Mouse (Mus musculus): ENCODE measurements around the gene Gm867.

Gm867 gene

DNA sequence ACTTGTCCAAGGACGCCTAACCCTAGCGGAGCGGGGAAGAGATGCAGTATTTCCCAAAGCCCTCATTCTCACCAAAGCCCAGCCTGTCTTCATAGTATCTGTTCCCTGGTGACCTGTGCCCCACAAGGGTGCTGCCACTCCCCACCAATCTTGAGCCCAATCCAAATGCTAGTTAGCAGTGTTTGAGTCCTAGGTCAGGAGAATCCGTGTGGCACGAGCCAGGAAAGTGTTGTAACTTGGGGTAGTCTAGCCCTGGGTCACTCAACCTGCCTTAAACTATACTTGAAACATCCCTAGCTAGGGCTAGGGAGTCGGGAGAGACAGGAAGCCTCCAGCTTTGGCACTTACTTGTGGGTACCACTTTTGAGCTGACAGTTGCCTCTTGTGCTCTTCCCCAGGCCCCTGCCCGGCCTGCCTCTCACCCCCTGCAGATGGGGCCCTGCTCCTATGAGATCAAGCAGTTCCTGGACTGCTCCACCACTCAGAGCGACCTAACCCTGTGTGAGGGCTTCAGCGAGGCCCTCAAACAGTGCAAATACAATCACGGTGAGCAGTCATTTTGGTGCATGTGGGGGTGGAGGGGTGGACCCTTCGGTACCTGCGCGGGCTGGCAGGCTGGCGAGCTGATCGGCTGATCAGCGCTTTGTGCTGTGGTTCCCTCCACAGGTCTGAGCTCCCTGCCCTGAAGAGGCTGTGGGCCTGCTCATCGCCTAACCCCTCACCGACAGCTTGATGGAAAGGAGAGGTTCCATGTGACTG is 3.4 kb downstream of the Gm867 start:
- DNase-seq: no peak

DNA sequence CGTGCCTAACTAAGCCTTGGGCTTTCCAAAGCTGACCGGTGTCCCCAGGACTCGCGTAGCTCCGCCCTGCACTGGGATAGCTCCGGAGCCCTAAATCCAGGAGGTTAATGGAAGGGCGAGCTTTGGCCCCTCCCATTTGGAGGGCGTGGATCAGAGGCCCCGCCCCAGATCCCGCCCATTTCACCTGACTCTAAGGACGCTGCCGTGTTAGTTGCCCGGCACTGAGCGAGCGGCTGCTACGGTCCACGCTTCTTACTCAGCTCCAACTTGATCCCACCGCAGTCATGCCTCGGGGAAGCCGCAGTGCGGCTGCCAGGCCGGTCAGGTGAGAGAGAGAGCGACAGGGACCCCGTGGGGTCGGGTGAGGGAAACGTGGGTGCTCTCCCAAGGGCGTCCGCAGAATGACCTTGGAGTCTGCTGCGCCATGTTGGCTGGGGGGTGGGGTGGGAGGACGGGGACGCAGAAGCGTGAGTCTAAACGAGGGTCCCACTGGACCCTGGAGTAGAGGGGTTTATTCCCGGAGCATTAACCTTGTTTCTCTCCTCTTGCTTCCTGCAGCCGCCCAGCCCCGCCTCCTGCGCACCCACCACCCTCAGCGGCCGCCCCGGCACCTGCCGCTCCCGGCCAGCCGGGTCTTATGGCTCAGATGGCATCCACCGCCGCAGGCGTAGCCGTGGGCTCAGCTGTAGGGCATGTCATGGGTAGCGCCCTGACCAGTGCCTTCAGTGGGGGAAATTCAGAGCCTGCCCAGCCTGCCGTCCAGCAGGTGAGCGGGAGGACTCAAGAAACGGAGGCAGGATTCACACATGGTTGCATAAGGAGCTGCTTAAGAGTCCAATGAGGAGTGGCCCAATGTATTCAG is 4.6 kb downstream of the Gm867 start, which contains the start of gene Mmp11:
TSS of gene Mmp11 (minus strand) at position 817 of the 862 bp plus-strand sequence.
- DNase-seq: peak; percentile 92

- no peak for DNase-seq
Observed at GRCm38 (mm10) chr10:75934991-75935390, 5.5 kb downstream of the Gm867 start.

- no peak for DNase-seq
Observed at GRCm38 (mm10) chr10:75932891-75933290, 7.6 kb downstream of the Gm867 start, which contains the start of gene Chchd10. TSS of gene Chchd10 (plus strand) at chr10:75933130.

GRCm38 (mm10) chr10:75932081-75932678 is 8.3 kb downstream of the Gm867 start:
- no peak for DNase-seq

DNA sequence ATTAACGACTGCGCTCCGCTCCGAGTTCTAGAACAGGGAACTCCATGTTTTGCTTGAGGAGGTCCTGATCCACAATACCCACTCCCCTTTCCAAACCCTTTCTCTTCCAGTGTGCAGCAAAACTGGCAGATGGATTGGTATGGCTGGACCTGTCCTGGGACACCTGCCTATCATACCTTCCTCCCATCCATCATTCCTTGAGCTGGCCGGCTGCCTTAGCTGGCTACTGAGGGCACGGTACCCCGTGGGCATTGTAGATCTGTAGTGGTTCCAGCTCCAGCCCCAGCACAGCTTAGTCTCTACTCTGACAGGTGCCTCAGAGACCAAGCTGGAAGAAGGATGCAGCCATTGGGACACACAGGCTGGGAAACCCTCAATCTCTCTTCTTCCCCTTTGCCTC is 9.2 kb downstream of the Gm867 start:
- no peak for DNase-seq

DNA sequence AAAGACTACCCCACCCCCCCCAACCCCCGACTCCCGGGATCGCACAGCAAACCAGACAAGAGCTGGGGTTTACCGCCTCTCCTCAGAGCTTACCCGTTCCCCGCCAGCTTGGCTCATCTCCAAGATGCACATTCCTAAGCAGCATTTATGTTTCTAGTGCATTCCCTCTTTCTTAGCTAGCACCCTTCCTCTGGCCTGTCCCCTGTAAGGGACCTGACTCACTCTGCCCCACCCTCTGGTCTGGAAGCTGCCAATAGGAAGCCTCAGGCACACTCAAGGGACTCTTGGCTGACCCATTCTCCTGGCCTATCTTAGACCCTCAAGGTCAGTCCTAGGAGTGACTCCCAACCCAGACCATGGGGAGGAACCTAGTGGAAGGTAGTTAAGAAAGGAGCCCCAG is 10.2 kb downstream of the Gm867 start:
- no peak for DNase-seq

GRCm38 (mm10) chr10:75926396-75926795 is 14.1 kb downstream of the Gm867 start:
- DNase-seq: no peak

DNA sequence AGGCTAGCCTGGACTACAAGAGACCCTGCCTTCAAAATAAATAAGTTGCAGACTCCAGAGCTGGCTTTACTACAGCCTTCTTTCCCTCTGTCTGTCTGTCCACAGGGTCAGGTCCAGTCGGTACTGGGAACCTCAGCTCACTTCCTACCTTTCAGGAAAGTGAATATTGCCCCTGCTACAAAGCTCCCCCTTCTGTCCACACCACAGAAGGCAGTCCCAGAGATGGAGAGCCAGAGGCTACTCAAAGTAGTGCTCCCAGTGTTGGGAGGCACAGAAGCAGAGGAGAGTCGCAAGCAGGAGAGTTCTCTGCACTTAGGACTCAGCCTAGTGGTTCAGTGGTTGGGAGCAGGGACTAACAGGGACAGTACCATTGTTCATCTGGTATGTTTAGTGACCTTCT is 16.1 kb downstream of the Gm867 start:
- no peak for DNase-seq

DNA sequence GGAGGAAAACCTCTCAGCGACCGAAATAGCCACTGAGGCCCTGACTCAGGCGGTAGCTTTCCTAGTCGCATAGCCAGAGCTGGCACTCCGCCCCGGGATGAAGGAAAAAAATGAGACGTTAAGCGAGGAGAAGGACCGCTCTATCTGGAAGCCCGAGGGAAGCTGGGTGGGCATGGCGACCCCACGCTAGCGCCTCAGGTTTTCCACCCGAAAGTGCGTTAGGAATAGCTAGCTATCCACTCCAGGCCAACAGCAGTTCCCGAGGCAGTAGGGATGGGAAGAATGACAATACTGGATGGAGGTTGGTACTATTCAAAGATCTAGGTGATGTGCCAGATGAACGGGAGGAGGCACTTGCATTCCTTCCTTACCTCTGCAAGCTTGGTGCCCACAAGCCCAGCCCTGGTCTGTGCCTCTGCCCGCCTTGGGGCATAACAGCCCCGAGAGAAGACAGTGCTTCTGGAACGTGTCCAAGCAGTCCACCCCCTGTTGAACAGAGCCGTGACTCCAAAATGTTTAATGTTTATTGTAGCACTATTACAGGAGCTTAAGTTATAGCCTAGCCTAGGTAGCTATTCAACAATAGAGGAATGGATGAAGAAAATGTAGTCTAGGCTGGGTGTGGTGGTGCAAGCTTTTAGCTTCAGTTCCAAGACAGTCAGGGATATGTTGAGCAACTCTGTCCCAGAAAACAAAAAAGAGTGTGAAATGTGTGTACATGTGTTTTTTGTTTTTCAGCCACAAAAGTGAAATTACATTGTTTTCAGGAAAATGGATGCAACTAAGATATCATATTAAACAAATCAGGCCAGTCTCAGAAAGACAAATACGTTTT is 18.5 kb downstream of the Gm867 start:
- DNase-seq: no peak

DNA sequence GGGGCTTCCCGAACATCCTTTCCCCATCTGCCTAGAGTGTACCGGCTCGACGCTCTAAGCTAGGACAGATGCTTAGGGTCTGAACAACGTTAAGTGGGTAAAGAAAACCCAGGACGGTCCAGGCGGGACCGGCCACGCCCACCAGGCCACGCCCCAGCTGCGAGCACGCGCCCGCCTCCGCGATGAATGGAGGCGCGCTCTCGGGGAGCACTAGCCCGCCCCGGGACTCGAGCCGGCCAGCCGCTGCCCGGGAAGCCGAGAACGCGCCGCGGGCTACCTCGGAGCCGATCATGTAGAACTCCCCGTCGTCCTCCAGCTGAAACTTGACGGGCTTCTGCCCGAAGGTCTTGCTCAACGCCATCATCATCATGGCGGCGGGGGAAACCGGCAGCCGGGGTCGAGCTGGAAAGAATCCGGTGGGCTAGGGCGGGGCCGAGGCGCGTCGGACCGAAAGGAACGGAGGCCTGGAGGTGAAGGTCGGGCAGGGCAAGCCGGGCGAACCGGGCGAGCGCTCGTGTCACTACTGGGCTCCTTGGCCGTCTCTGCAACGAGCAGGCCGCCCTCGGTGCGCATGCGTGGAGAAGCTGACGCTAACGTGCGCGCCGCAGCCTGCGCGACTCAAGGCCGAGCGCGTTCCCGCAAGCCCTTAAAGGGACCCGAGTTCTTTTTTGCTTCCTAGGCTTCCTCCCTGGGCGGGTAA is 19.3 kb downstream of the Gm867 start, which contains the start of gene Smarcb1:
TSS of gene Smarcb1 (minus strand) at position 592 of the 700 bp plus-strand sequence.
- DNase-seq: peak; percentile 95

DNA sequence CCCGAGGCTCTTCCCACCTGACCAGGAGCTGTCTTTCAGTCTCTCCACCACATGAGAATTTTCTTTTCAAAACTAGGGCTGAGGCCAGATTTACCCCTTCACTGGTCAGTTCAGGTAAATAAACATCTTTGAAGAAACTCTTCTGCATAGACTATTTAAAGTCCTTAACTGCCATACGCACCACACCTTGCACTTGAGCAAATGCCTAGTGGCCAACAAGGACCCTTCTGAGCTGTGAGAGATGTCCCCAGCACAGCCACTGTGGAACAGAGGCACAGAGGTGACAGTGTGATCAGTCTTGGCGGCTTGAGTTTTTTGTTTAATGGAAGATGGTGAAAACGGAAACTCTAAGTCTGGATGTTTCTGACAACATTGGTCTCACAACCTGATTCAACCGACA is 21.4 kb downstream of the Gm867 start:
- no peak for DNase-seq

DNA sequence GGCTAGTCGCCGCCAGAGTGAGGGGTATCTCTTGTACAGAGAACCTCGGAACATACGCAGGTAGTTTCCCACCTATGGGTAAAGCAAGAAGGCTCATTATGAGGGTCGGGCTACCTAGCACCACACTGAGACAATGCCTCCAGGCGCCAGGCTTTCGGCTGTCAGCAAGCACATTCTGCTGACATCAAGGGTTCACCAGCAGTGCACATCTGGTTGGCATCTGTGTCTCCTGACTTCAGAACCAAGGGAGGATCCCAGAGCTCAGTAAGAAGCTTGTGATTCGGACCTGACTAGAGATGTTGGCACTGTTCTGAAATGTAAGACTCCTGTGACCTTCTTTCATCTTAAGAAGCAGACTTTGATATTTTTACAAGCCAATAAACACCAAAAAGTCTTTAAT is 23.6 kb downstream of the Gm867 start:
- no peak for DNase-seq

- DNase-seq: no peak
Observed at GRCm38 (mm10) chr10:75915557-75915956, 24.9 kb downstream of the Gm867 start.

DNA sequence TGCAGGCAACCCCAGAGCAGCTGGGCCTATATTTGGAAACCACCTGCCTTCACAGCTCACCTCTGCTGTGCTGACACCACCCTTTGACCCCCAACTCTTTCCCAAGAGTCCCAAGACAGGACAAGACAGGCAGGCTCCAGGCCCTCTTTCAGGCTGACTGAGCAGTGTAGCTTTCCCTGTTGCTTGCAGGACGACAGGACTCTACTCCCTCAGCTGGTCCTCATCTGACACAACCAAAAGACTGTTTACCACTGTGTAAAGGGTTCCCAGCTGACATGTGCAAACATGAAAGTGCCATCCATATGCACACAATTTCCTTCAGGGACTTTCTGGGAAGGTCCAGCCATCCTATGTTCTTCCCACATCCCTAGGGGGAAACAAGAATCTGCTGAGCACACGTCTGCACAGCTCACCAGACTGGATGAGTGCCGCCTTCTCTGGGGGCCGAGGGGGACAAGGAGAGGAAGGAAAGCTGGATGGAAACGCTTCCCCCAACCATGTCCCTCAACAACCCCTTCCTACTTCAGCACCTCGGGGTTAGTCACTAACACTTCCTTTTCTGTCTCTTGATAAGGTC is 27.4 kb downstream of the Gm867 start:
- DNase-seq: no peak

DNA sequence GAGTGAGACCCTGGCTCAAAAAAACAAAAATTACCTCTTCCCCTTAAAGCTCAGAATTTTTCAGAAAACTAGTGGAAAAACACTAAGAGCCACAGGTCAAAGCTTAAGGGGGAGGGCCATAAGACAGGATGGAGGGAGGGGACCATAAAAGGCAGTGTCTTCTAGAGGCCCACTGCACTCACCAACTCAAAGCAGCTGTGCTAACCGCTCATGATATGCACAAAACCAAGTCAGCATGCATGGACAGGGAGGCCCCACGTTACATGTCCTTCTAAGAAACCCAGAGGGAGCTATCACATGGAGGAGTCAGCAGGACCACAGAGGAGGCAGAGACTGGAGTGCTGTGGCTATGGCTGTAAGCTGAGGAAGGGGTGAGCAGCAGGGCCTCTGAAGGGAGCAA is 29.8 kb downstream of the Gm867 start:
- DNase-seq: no peak

DNA sequence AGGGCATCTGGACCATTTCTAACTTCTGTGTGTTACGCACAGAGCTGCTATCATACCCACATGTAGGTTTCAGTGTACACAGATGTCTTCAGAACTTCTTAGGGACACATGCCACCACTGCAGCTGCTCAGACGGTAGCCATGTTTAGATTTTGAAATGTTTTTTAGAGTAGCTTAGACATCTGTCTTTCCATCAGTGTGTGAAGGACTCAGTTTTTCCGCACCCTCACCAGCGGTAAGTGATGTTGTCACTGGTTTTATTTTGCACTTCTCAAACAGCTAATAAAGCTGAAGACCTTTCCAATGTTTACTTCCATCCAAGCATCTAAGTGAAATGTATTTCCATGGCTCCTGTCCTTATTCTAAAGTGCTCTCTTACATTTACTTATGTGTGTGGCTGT is 33.6 kb downstream of the Gm867 start:
- DNase-seq: no peak

DNA sequence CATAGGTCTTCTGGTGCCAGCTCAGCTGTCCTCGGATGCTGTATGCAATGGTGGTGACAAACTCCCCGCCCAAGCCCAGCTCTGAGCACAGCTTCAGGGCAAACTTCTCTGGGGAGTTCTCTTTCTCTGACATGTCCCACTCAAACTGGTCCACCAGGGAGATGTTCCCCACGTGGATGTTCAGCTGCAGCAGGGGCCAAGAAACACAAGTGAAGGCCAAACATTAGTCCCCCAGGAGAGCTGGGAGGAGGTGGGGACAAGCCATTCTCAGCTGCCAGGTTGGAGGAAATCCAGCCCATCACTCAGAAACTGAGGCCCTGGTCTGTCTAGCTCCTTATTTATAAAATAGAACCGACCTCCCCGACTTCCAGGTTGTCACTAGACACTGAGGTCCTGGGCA is 36.1 kb downstream of the Gm867 start:
- no peak for DNase-seq

DNA sequence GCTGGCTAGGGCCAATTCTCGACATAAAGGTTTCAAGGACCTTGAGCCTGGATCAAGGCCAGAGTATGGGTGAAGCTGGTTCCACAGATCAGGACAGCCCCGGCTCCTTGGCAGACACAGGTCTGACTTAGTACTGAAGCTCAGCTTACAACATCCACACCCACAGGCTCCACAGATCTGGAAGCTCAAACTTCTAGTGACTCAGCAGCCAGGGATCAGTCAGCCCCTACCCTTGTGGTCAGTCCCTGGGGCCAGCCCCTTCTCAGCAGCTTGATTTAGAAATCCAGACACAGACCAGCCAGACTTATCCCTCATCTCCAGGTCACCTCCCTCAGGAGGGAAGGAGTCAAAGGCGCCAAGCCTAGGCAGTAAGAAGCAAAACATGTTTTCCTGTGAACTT is 41.6 kb downstream of the Gm867 start:
- peak; percentile 62 for DNase-seq

- no peak for DNase-seq
Observed at GRCm38 (mm10) chr10:75898039-75898564, 42.4 kb downstream of the Gm867 start.

DNA sequence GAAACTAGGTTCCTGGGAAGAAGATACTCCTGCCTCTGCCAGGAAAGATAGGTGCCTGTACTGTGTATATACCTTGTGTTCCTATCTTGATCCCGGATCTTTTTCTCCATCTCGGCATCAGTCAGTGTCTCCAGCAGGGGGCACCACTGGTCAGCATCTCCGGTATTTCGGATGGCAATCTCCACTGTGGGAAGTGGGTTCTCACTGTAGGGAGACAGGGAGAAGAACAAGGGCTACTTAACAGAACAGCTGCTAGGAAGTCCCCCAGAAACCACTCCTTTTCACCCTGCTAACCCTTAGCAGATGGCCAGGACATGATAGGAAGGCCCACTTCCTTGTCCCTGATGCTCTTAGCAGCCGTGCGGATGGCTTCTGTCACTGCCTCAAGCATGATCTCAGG is 43.1 kb downstream of the Gm867 start:
- peak; percentile 64 for DNase-seq

Data from kidney, adult 11 months (tissue).